Mouse (Mus musculus): ENCODE measurements around the gene Rhog. TPM values are rescaled to one million over a fixed set of nuclear protein-coding genes. Genes with fewer than 3 reads are reported as not detected.

The Rhog gene
- polyA plus RNA-seq, 1 experiment from 2014 or later: 50.0 TPM

GRCm38 (mm10) chr7:102238686-102239286 lies 17.1 kb downstream of the Rhog start:
- Histone ChIP-seq H3K27me3 (no peaks in the 10 kb centered on the region), H3K9me3 (no peaks in the 10 kb centered on the region), H3K27ac (no peak overlapping the region), H3K9ac (no peak overlapping the region), H3K4me3 (no peak overlapping the region), H3K36me3 (peaks cover 65% of the 10 kb centered on the region), H3K4me1 (no peaks in the 10 kb centered on the region), H3K4me2 (replicated peaks) (no peak overlapping the region)
- WGBS: 88% methylated on average over 8 of the region's 8 CpGs
- no peak for ATAC-seq (ENCODE audit: insufficient number of reproducible peaks, insufficient read depth, low FRiP score, low TSS enrichment)

- Histone ChIP-seq H3K27me3 (no peaks in the 10 kb centered on the region), H3K4me3 (no peak overlapping the region), H3K36me3 (peaks cover 64% of the 10 kb centered on the region), H3K4me1 (no peaks in the 10 kb centered on the region), H3K27ac (no peak overlapping the region), H3K9ac (no peak overlapping the region), H3K9me3 (no peaks in the 10 kb centered on the region), H3K4me2 (replicated peaks) (no peak overlapping the region)
- ATAC-seq (ENCODE audit: insufficient number of reproducible peaks, insufficient read depth, low FRiP score, low TSS enrichment): no peak
- 86% methylated on average over 4 of the region's 4 CpGs for WGBS
These were observed 22.8 kb downstream of the Rhog start for GRCm38 (mm10) chr7:102233059-102233458.

GRCm38 (mm10) chr7:102229814-102230213 lies 26.0 kb downstream of the Rhog start:
- no peaks in the 10 kb centered on the region for H3K9me3 ChIP-seq
- H3K4me1 ChIP-seq: no peaks in the 10 kb centered on the region
- no peak overlapping the region for H3K27ac ChIP-seq
- WGBS: 92% methylated on average over 6 of the region's 6 CpGs
- H3K4me2 ChIP-seq (replicated peaks): no peak overlapping the region
- no peaks in the 10 kb centered on the region for H3K27me3 ChIP-seq
- no peak overlapping the region for H3K9ac ChIP-seq
- ATAC-seq (ENCODE audit: insufficient number of reproducible peaks, insufficient read depth, low FRiP score, low TSS enrichment): no peak
- H3K4me3 ChIP-seq: no peak overlapping the region
- H3K36me3 ChIP-seq: peaks cover 45% of the 10 kb centered on the region

- no peaks in the 10 kb centered on the region for H3K9me3 ChIP-seq
- no peak overlapping the region for H3K27ac ChIP-seq
- no peak overlapping the region for H3K9ac ChIP-seq
- no peaks in the 10 kb centered on the region for H3K4me1 ChIP-seq
- ATAC-seq (ENCODE audit: insufficient number of reproducible peaks, insufficient read depth, low FRiP score, low TSS enrichment): no peak
- H3K4me3 ChIP-seq: no peak overlapping the region
- WGBS: 87% methylated on average over 4 of the region's 4 CpGs
- no peak overlapping the region for H3K4me2 ChIP-seq (replicated peaks)
- H3K27me3 ChIP-seq: no peaks in the 10 kb centered on the region
- peaks cover 38% of the 10 kb centered on the region for H3K36me3 ChIP-seq
These were observed 27.7 kb downstream of the Rhog start for GRCm38 (mm10) chr7:102228049-102228670.

GRCm38 (mm10) chr7:102226051-102226450 lies 29.8 kb downstream of the Rhog start:
- H3K4me1 ChIP-seq: no peaks in the 10 kb centered on the region
- H3K27ac ChIP-seq: no peak overlapping the region
- H3K4me2 ChIP-seq (replicated peaks): no peak overlapping the region
- WGBS: 91% methylated on average over 6 of the region's 6 CpGs
- peaks cover 28% of the 10 kb centered on the region for H3K36me3 ChIP-seq
- no peaks in the 10 kb centered on the region for H3K9me3 ChIP-seq
- no peaks in the 10 kb centered on the region for H3K27me3 ChIP-seq
- no peak overlapping the region for H3K4me3 ChIP-seq
- no peak for ATAC-seq (ENCODE audit: insufficient number of reproducible peaks, insufficient read depth, low FRiP score, low TSS enrichment)
- H3K9ac ChIP-seq: no peak overlapping the region

GRCm38 (mm10) chr7:102223883-102224738 lies 31.7 kb downstream of the Rhog start:
- H3K4me1 ChIP-seq: no peaks in the 10 kb centered on the region
- H3K36me3 ChIP-seq: peaks cover 13% of the 10 kb centered on the region
- peak overlapping the region; percentile 64; the same call in 1 of the 2 replicates for H3K4me2 ChIP-seq (replicated peaks)
- no peak for ATAC-seq (ENCODE audit: insufficient number of reproducible peaks, insufficient read depth, low FRiP score, low TSS enrichment)
- H3K4me3 ChIP-seq: no peak overlapping the region
- H3K9ac ChIP-seq: no peak overlapping the region
- WGBS: 83% methylated on average over 5 of the region's 5 CpGs
- H3K27me3 ChIP-seq: no peaks in the 10 kb centered on the region
- H3K27ac ChIP-seq: no peak overlapping the region
- H3K9me3 ChIP-seq: no peaks in the 10 kb centered on the region

- Histone ChIP-seq H3K9ac (peak overlapping the region; percentile 60), H3K36me3 (0 out of 2 replicates have a peak, but pooled peaks cover 5% of the 10 kb centered on the region), H3K27me3 (no peaks in the 10 kb centered on the region), H3K4me1 (no peaks in the 10 kb centered on the region), H3K4me2 (replicated peaks) (peak overlapping the region; percentile 64), H3K4me3 (peak overlapping the region; percentile 63), H3K9me3 (no peaks in the 10 kb centered on the region), H3K27ac (peak overlapping the region; percentile 75)
- ATAC-seq (ENCODE audit: insufficient number of reproducible peaks, insufficient read depth, low FRiP score, low TSS enrichment): peak; percentile 85
- under 1% methylated on average over 31 of the region's 31 CpGs for WGBS
These were observed 32.9 kb downstream of the Rhog start for GRCm38 (mm10) chr7:102222830-102223556.

GRCm38 (mm10) chr7:102222336-102222735 lies 33.5 kb downstream of the Rhog start:
- peak overlapping the region; percentile 63 for H3K4me3 ChIP-seq
- under 1% methylated on average over 10 of the region's 13 CpGs for WGBS
- peak overlapping the region; percentile 75; the same call in 1 of the 2 replicates for H3K27ac ChIP-seq
- ATAC-seq (ENCODE audit: insufficient number of reproducible peaks, insufficient read depth, low FRiP score, low TSS enrichment): peak; percentile 62; the same call in 1 of the 2 replicates
- peak overlapping the region; percentile 64 for H3K4me2 ChIP-seq (replicated peaks)
- no peaks in the 10 kb centered on the region for H3K4me1 ChIP-seq
- H3K27me3 ChIP-seq: no peaks in the 10 kb centered on the region
- 0 out of 2 replicates have a peak, but pooled peaks cover 5% of the 10 kb centered on the region for H3K36me3 ChIP-seq
- peak overlapping the region; percentile 60; the same call in 1 of the 2 replicates for H3K9ac ChIP-seq
- no peaks in the 10 kb centered on the region for H3K9me3 ChIP-seq

- WGBS: 45% methylated on average over 1 of the region's 1 CpGs
- ATAC-seq (ENCODE audit: insufficient number of reproducible peaks, insufficient read depth, low FRiP score, low TSS enrichment): no peak
- Histone ChIP-seq H3K4me2 (replicated peaks) (peak overlapping the region; percentile 64), H3K4me1 (no peaks in the 10 kb centered on the region), H3K9ac (peak overlapping the region; percentile 40; the same call in 1 of the 2 replicates), H3K9me3 (no peaks in the 10 kb centered on the region), H3K36me3 (0 out of 2 replicates have a peak, but pooled peaks cover 5% of the 10 kb centered on the region), H3K27me3 (no peaks in the 10 kb centered on the region), H3K27ac (peak overlapping the region; percentile 50; the same call in 1 of the 2 replicates), H3K4me3 (peak overlapping the region; percentile 63)
These were observed 34.0 kb downstream of the Rhog start for GRCm38 (mm10) chr7:102221899-102222298.

GRCm38 (mm10) chr7:102211071-102211470 lies 44.8 kb downstream of the Rhog start:
- H3K27me3 ChIP-seq: no peaks in the 10 kb centered on the region
- peak overlapping the region; percentile 51 for H3K4me3 ChIP-seq
- H3K4me2 ChIP-seq (replicated peaks): peak overlapping the region; percentile 44
- ATAC-seq (ENCODE audit: insufficient number of reproducible peaks, insufficient read depth, low FRiP score, low TSS enrichment): no peak
- WGBS: 65% methylated on average over 3 of the region's 3 CpGs
- peak overlapping the region; percentile 87 for H3K27ac ChIP-seq
- no peaks in the 10 kb centered on the region for H3K36me3 ChIP-seq
- H3K9ac ChIP-seq: peak overlapping the region; percentile 46
- H3K9me3 ChIP-seq: no peaks in the 10 kb centered on the region
- H3K4me1 ChIP-seq: peaks cover 3% of the 10 kb centered on the region
